Mouse (Mus musculus): Measurements from ENCODE around the gene Alg5. TPM values are rescaled to one million over a fixed set of nuclear protein-coding genes. Genes with fewer than 3 reads are reported as not detected.
"Not testable (repeated sequence)": the region's sequence is repeated elsewhere in the genome, so short reads cannot be mapped to it uniquely, and the experiment has no call there.

The Alg5 gene
- 63.8 and 65.6 TPM in 2 replicates for polyA plus RNA-seq (2015; fragmentation: Nextera tagmentation; extraction: Ambion mirVana)

DNA sequence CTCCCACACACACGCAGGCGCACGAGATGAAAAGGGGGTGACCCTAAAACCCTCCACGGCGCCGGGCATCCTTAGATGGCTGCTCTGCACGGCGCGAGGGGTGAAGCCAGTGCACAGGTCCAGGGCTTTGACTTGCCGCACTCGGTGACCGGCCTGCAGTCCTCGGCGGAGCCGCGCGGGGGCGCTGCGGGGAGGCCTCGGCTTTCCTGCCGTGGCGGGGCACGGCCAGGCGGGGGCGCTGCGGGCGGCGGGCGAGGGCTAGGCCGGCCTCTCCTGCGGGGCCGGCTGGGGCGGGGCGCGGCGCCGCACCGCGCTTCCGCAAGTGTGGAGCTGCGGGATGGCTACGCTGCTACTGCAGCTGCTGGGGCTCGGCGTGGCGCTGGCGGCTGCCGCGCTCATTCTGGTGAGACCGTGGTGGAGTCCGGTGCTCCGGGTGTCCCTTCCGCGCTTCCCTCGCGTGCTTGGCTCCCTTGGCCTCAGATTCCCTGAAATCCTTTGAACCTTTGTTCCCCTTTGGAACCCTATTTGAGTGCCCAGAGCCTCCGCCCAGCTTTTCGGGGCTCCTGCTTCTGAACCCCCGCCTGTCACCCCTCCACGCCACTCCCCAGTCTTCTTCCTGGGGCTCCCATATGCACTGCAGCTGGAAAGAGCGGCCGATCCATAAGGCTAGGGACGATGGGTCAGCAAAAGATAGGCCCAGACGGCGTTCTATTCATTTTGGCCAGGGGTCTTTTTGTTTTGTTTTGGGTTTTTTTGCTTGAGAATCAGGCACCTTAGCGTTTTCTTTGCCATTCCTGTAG lies at the start of gene Alg5, which contains the start of gene Exosc8:
Alg5 (plus strand) TSS at position 293 of the 800 bp plus-strand sequence.
Exosc8 (minus strand) TSS at position 147 of the 800 bp plus-strand sequence.
- peak within 1 kb of the TSS; percentile 100 for H3K27ac ChIP-seq
- H3K4me2 ChIP-seq: peak within 1 kb of the TSS; percentile 73
- 0 out of 2 replicates have a peak, but pooled peaks cover 2% of the 10 kb centered on the region for H3K4me1 ChIP-seq
- peaks cover 13% of the 10 kb centered on the region for H3K36me3 ChIP-seq
- ATAC-seq (ENCODE audit: insufficient read depth, low FRiP score, low read depth): peak; percentile 88
- H3K27me3 ChIP-seq (replicated peaks): no peaks in the 10 kb centered on the region
- H3K9me3 ChIP-seq: no peaks in the 10 kb centered on the region
- WGBS: 0% methylated on average over 47 of the region's 65 CpGs
- peak within 1 kb of the TSS; percentile 72 for H3K4me3 ChIP-seq (replicated peaks)
- peak within 1 kb of the TSS; percentile 94 for H3K9ac ChIP-seq

GRCm38 (mm10) chr3:54687245-54687644 lies 48.1 kb upstream of the Alg5 start:
- 0 out of 2 replicates have a peak, but pooled peaks cover 3% of the 10 kb centered on the region for H3K4me1 ChIP-seq

DNA sequence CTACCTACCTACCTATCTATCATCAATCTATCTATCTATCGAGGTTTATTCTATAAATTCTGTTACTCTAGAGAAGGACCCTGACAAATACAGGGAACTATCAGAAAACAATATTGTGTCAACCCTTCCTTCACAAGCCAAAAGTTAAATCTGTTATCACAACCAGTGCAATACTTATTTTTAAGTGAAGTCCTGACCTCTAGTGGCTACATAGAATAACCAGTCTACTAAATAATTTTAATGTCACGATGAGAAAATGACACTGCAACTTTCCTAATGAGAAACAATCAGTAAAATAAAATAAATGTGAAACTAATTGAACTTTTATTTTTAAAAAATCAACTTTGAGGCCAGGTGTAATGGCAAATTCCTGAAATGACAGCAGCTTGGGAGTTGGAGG lies 46.2 kb upstream of the Alg5 start:
- H3K9ac ChIP-seq: no peak overlapping the region
- no peaks in the 10 kb centered on the region for H3K36me3 ChIP-seq
- H3K27me3 ChIP-seq (replicated peaks): 0 out of 2 replicates have a peak, but pooled peaks cover 3% of the 10 kb centered on the region
- H3K4me1 ChIP-seq: 0 out of 2 replicates have a peak, but pooled peaks cover 3% of the 10 kb centered on the region
- no peaks in the 10 kb centered on the region for H3K9me3 ChIP-seq
- no peak overlapping the region for H3K4me2 ChIP-seq
- no peak for ATAC-seq (ENCODE audit: insufficient read depth, low FRiP score, low read depth)
- H3K27ac ChIP-seq: no peak overlapping the region
- H3K4me3 ChIP-seq (replicated peaks): no peak overlapping the region
- WGBS: 40% methylated on average over 2 of the region's 2 CpGs

More at GRCm38 (mm10) chr3:54687245-54687644, 48.1 kb upstream of the Alg5 start:
- H3K9ac ChIP-seq: no peak overlapping the region
- no peak for ATAC-seq (ENCODE audit: insufficient read depth, low FRiP score, low read depth)
- H3K27me3 ChIP-seq (replicated peaks): 0 out of 2 replicates have a peak, but pooled peaks cover 3% of the 10 kb centered on the region
- no peak overlapping the region for H3K27ac ChIP-seq
- H3K4me3 ChIP-seq (replicated peaks): no peak overlapping the region
- WGBS: 39% methylated on average over 2 of the region's 2 CpGs
- no peak overlapping the region for H3K4me2 ChIP-seq
- H3K9me3 ChIP-seq: no peaks in the 10 kb centered on the region
- H3K36me3 ChIP-seq: no peaks in the 10 kb centered on the region

DNA sequence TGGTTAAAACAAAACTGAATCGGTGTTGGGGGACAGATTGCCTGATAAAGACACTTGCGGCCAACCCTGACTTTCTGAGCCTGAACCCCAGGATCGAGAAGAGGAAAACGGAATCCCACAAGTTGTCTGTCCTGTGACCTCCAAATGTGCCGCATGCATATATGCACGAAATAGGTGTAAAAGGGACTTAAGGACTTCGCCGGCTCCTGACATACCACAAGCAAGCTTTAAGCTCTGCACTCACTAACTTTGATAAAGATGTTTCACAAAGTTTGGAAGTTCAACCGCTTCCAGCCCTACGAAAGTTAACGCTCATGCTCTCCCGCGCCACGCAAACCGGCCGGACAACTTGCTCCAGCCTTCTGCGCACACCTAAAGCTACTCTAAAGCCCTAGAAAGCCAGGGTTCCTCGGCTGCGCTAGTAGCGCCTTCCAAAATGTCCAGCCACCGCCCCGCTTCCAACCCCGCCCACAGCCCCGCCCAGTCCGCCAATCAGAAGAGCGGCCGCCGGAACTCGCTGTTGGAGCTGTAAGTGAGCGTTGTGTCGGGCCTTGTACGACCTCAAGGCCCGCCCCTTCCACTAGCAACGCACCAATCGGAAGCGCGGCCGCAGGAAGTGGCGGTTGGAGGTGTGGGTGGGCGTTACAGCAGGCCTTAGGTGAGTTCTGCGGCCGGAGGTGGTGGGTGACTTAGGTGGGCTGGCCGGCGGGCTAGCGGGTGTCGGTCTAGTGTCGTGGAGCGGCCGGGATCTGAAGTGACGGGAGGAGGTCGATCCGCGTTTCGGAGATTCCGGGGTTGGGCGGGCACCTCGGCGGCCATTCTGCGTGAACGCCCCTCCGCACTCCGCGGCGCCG lies 42.9 kb upstream of the Alg5 start, which contains the start of gene Supt20:
Supt20 (plus strand) TSS at position 606 of the 854 bp plus-strand sequence.
- 0 out of 2 replicates have a peak, but pooled peaks cover 6% of the 10 kb centered on the region for H3K4me1 ChIP-seq
- H3K27me3 ChIP-seq (replicated peaks): 0 out of 2 replicates have a peak, but pooled peaks cover 3% of the 10 kb centered on the region
- H3K27ac ChIP-seq: peak within 1 kb of the TSS; percentile 89
- H3K36me3 ChIP-seq: peaks cover 11% of the 10 kb centered on the region; the same call in 1 of the 2 replicates
- H3K9me3 ChIP-seq: no peaks in the 10 kb centered on the region
- peak within 1 kb of the TSS; percentile 86 for H3K4me2 ChIP-seq
- peak within 1 kb of the TSS; percentile 77 for H3K4me3 ChIP-seq (replicated peaks)
- under 1% methylated on average over 65 of the region's 65 CpGs for WGBS
- peak within 1 kb of the TSS; percentile 65 for H3K9ac ChIP-seq
- peak; percentile 99 for ATAC-seq (ENCODE audit: insufficient read depth, low FRiP score, low read depth)

DNA sequence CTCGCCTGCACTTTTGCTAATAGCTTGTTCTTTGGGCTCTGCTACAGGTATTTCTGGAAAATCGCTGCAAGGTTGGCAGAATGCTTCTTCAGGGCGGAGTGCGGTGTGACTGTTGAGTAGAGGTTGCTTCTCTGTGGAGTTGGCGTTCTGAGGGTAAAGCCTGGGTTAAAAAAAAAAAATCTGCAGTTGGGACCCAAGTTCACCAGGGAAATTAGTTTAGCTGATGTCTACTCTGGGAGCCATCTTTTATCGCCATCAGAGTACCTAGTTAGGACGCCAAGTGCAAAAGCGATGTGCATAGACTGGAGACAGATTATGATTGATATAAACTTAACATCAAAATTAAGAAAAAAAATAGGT lies 42.3 kb upstream of the Alg5 start:
- Histone ChIP-seq H3K4me2 (peak overlapping the region; percentile 56), H3K9me3 (no peaks in the 10 kb centered on the region), H3K4me1 (0 out of 2 replicates have a peak, but pooled peaks cover 3% of the 10 kb centered on the region), H3K27me3 (replicated peaks) (0 out of 2 replicates have a peak, but pooled peaks cover 3% of the 10 kb centered on the region), H3K36me3 (peaks cover 11% of the 10 kb centered on the region; the same call in 1 of the 2 replicates), H3K4me3 (replicated peaks) (peak overlapping the region; percentile 77), H3K9ac (peak overlapping the region; percentile 65), H3K27ac (peak overlapping the region; percentile 89)
- 0 out of 2 replicates have a peak, but pooled peaks have one; percentile 0 for ATAC-seq (ENCODE audit: insufficient read depth, low FRiP score, low read depth)
- 0% methylated on average over 8 of the region's 8 CpGs for WGBS

- no peak overlapping the region for H3K4me3 ChIP-seq (replicated peaks)
- H3K9me3 ChIP-seq: no peaks in the 10 kb centered on the region
- H3K36me3 ChIP-seq: peaks cover 35% of the 10 kb centered on the region
- H3K27ac ChIP-seq: no peak overlapping the region
- 64% methylated on average over 5 of the region's 5 CpGs for whole genome bisulfite sequencing
- H3K4me2 ChIP-seq: no peak overlapping the region
- H3K9ac ChIP-seq: no peak overlapping the region
- no peaks in the 10 kb centered on the region for H3K27me3 ChIP-seq (replicated peaks)
- no peak for ATAC-seq (ENCODE audit: insufficient read depth, low FRiP score, low read depth)
- no peaks in the 10 kb centered on the region for H3K4me1 ChIP-seq
These were observed 35.5 kb upstream of the Alg5 start for GRCm38 (mm10) chr3:54699759-54700301.

DNA sequence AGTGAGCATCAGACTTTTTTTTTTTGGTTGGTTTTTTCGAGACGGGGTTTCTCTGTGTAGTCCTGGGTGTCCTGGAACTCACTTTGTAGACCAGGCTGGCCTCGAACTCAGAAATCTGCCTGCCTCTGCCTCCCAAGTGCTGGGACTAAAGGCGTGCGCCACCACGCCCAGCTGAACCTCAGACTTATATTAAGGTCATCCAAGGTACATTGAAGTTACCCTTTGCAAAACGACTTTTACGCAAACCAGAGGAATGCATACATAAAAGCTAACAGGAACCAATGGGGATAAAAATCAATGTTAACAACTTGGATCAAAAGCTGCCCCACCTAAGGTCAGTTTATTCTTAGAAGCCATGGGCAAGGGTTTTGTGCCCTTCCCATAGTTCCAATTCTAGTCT lies 31.2 kb upstream of the Alg5 start:
- 96% methylated on average over 8 of the region's 8 CpGs for WGBS
- not testable (repeated sequence) for ATAC-seq (ENCODE audit: insufficient read depth, low FRiP score, low read depth); H3K4me1 ChIP-seq; H3K27me3 ChIP-seq (replicated peaks); H3K4me3 ChIP-seq (replicated peaks); H3K9me3 ChIP-seq; H3K9ac ChIP-seq; H3K27ac ChIP-seq; H3K4me2 ChIP-seq
- peaks cover 37% of the 10 kb centered on the region for H3K36me3 ChIP-seq

GRCm38 (mm10) chr3:54708972-54709371 lies 26.4 kb upstream of the Alg5 start:
- no peaks in the 10 kb centered on the region for H3K4me1 ChIP-seq
- H3K4me3 ChIP-seq (replicated peaks): no peak overlapping the region
- ATAC-seq (ENCODE audit: insufficient read depth, low FRiP score, low read depth): no peak
- H3K27ac ChIP-seq: no peak overlapping the region
- no peaks in the 10 kb centered on the region for H3K9me3 ChIP-seq
- no peaks in the 10 kb centered on the region for H3K27me3 ChIP-seq (replicated peaks)
- H3K9ac ChIP-seq: no peak overlapping the region
- WGBS: 81% methylated on average over 9 of the region's 9 CpGs
- peaks cover 44% of the 10 kb centered on the region for H3K36me3 ChIP-seq
- no peak overlapping the region for H3K4me2 ChIP-seq

GRCm38 (mm10) chr3:54714253-54714652 lies 21.1 kb upstream of the Alg5 start, which contains the start of gene Gm21958:
Gm21958 (minus strand) TSS chr3:54714353.
- Histone ChIP-seq H3K4me2 (no peak within 1 kb of the TSS), H3K4me1 (no peaks in the 10 kb centered on the region), H3K9me3 (no peaks in the 10 kb centered on the region), H3K9ac (no peak within 1 kb of the TSS), H3K27ac (no peak within 1 kb of the TSS), H3K27me3 (replicated peaks) (no peaks in the 10 kb centered on the region), H3K36me3 (peaks cover 50% of the 10 kb centered on the region), H3K4me3 (replicated peaks) (no peak within 1 kb of the TSS)
- ATAC-seq (ENCODE audit: insufficient read depth, low FRiP score, low read depth): no peak
- 93% methylated on average over 6 of the region's 6 CpGs for WGBS

DNA sequence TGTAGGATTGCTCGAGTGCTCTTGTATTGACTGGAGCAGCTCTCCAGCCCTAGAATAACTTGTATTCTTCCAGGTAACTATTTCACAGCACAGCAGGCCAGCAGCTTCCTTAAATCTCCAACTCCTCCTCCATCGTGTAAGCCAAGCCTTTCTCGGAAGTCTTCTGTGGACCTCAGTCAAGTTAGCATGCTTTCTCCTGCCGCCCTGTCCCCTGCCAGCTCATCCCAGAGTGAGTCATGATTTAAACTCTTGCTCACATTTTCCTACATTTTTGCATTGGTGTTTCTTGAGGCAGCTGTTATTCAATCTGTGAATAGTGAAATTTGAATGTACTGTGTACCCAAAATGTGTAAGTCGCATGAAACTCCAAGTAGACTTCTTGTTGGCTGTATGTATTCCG lies 19.9 kb upstream of the Alg5 start:
- Histone ChIP-seq H3K27ac (no peak overlapping the region), H3K9ac (no peak overlapping the region), H3K36me3 (peaks cover 43% of the 10 kb centered on the region), H3K4me3 (replicated peaks) (no peak overlapping the region), H3K4me2 (no peak overlapping the region), H3K9me3 (no peaks in the 10 kb centered on the region), H3K4me1 (no peaks in the 10 kb centered on the region), H3K27me3 (replicated peaks) (no peaks in the 10 kb centered on the region)
- ATAC-seq (ENCODE audit: insufficient read depth, low FRiP score, low read depth): no peak
- WGBS: 91% methylated on average over 6 of the region's 6 CpGs

GRCm38 (mm10) chr3:54717348-54717747 lies 18.0 kb upstream of the Alg5 start:
- H3K27me3 ChIP-seq (replicated peaks): no peaks in the 10 kb centered on the region
- no peak overlapping the region for H3K4me3 ChIP-seq (replicated peaks)
- H3K36me3 ChIP-seq: peaks cover 47% of the 10 kb centered on the region
- no peak overlapping the region for H3K27ac ChIP-seq
- H3K9ac ChIP-seq: no peak overlapping the region
- WGBS: 87% methylated on average over 6 of the region's 6 CpGs
- H3K4me2 ChIP-seq: no peak overlapping the region
- H3K4me1 ChIP-seq: no peaks in the 10 kb centered on the region
- H3K9me3 ChIP-seq: no peaks in the 10 kb centered on the region
- no peak for ATAC-seq (ENCODE audit: insufficient read depth, low FRiP score, low read depth)
